Mouse (Mus musculus): ENCODE measurements around the gene Acaa1b. TPM values are rescaled to one million over a fixed set of nuclear protein-coding genes. Genes with fewer than 3 reads are reported as not detected.

Acaa1b gene
- total RNA-seq, 4 experiments from 2014 or later, result 1.00 to 2.0 (median 1.5) TPM

Other genes with a start within 250 kb of the Acaa1b start
- 10 to 100 TPM; 24.7 to 30.4 (median 28.1) TPM for gene Ctdspl, start 230.6 kb downstream of the Acaa1b start, total RNA-seq (2022)
- 1 to 10 TPM in 3 of 4 experiments, under 1 TPM in 1; 0.99 to 4.4 (median 3.1) TPM for gene Vill, start 104.3 kb downstream of the Acaa1b start, total RNA-seq (2022)
- gene Plcd1, start 63.6 kb downstream of the Acaa1b start, total RNA-seq (2022), result 10 to 100 TPM in 3 of 4 experiments, 1 to 10 TPM in 1; 9.7 to 13.7 (median 12.2) TPM
- gene Dlec1, start 54.6 kb downstream of the Acaa1b start, total RNA-seq (2022), result 10 to 100 TPM in 1 of 4 experiments, 1 to 10 TPM in 3; 2.9 to 10.3 (median 3.9) TPM
- not detected for gene Gm47289, start 2.1 kb upstream of the Acaa1b start, total RNA-seq (2022)
- gene Slc22a13, start 52.0 kb upstream of the Acaa1b start, total RNA-seq (2022), result not detected
- 10 to 100 TPM; 33.8 to 37.9 (median 35.9) TPM for gene Oxsr1, start 165.3 kb upstream of the Acaa1b start, total RNA-seq (2022)
- 10 to 100 TPM; 63.2 to 84.2 (median 72.6) TPM for gene Acaa1a, start 182.6 kb upstream of the Acaa1b start, total RNA-seq (2022)
- gene Myd88, start 184.3 kb upstream of the Acaa1b start, total RNA-seq (2022), result 10 to 100 TPM in 1 of 4 experiments, 1 to 10 TPM in 3; 5.7 to 11.3 (median 8.1) TPM
- gene Xylb, start 200.3 kb upstream of the Acaa1b start, total RNA-seq (2022), result 1 to 10 TPM; 4.8 to 7.5 (median 5.5) TPM
- gene Slc22a14, start 208.5 kb upstream of the Acaa1b start, total RNA-seq (2022), result under 1 TPM in 1 of 4 experiments, not detected in 3; 0.20 TPM
- 10 to 100 TPM; 10.6 to 14.9 (median 13.3) TPM for gene Acvr2b, start 245.0 kb upstream of the Acaa1b start, total RNA-seq (2022)

Data from layer of hippocampus, adult 8-10 months (tissue).